Mouse (Mus musculus) frontal cortex, adult (tissue): ENCODE measurements around the gene Plekhb1.

Experiments
- ATAC-seq: cut with Nextera tagmentation; 2 replicates; pipeline ENCODE4 v1.9.2; 2017; ENCODE audit warnings: mild to moderate bottlenecking, moderate library complexity, mixed read lengths; ENCODE audit not compliant: low TSS enrichment

Plekhb1 gene

GRCm38 (mm10) chr7:100662231-100662630 lies at the start of gene Plekhb1:
Gene Plekhb1, minus strand, starts transcription at chr7:100662414.
- no peak for ATAC-seq

GRCm38 (mm10) chr7:100706883-100707480 lies 44.8 kb upstream of the Plekhb1 start:
- ATAC-seq: no peak; the same call in 1 of the 2 replicates

GRCm38 (mm10) chr7:100706143-100706841 lies 44.1 kb upstream of the Plekhb1 start, which contains the start of gene Fam168a:
Gene Fam168a, plus strand, starts transcription at chr7:100706635.
- peak; percentile 96 for ATAC-seq

- ATAC-seq: no peak
Measured at GRCm38 (mm10) chr7:100699771-100700770, 37.9 kb upstream of the Plekhb1 start.

- ATAC-seq: no peak
Measured at GRCm38 (mm10) chr7:100693199-100693598, 31.0 kb upstream of the Plekhb1 start.

DNA sequence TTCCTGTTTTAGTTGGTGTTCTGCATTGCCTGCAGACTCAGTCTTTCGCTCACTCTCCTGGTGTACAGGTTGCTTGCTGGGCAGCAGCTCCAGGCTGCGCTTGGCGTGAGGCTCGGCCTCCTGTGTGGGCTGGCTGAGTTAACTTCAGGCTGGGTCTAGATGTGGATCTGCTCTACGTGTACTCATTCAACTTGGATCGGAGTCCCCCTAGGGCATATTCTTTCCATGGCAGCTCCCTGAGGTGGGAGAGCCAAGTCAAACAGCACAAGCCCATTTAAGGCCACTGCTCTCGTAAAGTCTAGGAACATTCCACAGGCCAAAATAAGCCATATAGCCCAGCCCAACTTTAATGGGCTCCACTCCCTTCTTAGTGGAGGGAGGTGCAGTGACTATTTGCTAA lies 26.3 kb upstream of the Plekhb1 start:
- ATAC-seq: no peak

DNA sequence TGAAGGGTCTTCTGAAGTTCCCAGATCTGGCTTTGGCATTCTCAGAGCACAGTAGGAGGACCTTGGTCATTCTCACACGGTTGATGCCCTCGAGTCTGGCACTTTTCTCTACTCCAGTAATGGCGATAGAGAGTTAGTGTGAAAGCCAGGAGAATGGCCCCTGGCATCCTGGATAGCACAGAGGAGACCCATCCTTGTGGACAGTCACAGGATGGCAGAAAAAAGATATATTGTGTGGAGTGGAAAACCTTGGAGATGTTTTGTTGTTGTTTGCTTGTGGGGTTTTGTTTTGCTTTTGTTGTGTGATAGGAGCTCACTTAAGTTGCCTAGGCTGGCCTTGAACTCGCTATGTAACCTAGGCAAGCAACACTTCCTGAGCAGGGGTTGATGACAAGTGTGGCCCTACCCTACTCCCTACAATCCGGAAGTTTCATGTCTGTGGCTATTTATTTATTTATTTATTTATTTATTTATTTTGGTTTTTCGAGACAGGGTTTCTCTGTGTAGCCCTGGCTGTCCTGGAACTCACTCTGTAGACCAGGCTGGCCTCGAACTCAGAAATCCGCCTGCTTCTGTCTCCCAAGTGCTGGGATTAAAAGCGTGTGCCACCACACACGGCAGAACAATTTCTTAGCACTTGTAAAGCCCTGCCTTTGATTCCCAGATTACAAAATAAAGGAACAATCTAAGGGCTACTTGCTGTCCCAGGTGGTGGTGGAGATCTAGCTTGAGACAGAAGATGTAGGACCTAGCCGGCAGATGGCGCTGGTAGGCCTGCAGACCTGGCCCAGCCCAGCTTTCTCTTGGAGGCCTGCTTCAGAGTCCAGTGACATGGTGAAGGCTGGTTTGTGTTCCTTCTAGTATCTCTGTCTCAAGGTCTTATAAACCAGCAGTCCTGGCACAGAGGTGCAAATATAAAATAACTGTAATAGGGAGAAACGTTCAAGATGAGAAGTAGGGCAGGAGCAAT lies 23.1 kb upstream of the Plekhb1 start:
- ATAC-seq: peak; percentile 75; the same call in 1 of the 2 replicates

GRCm38 (mm10) chr7:100684538-100684937 lies 22.3 kb upstream of the Plekhb1 start:
- 0 out of 2 replicates have a peak, but pooled peaks have one; percentile 28 for ATAC-seq

- no peak for ATAC-seq
Measured at GRCm38 (mm10) chr7:100684081-100684480, 21.9 kb upstream of the Plekhb1 start.

DNA sequence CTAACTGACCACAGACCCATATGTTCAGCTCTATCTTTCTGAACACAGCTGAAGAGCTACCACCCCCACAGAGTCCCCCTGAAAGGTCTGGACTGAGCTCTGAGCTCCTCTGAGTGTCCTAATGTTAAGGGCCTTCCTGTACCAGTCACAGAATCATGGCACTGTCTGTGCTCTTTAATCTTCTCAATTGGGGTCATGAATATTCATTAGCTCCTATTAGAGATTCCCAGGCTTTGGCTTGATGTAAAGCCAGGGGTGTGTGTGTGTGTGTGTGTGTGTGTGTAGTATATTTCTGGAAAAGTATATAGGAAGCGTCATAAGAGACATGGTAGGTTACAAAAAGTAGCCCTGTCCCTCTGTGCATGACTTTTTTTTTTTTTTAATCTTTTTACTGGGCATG lies 21.0 kb upstream of the Plekhb1 start:
- ATAC-seq: no peak

DNA sequence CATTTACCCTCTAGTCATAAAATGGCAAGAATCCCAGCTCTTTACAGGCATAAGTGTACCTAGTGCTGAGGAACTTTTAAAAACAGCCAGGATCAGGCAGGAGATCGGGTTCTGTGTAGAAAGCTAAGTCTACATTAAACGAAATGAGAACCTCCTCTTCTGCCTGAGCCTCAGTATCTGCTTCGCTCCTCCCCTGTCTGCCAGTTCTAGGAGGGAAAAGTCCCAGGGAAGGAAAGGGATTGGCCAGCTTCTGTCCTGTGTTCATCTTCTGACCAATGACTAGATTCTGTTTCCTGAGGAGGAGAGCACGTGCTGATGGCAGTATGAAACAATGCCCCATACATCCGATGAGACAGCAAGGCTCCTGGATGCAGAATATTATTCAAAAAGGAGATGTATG lies 18.9 kb upstream of the Plekhb1 start:
- ATAC-seq: peak; percentile 81

DNA sequence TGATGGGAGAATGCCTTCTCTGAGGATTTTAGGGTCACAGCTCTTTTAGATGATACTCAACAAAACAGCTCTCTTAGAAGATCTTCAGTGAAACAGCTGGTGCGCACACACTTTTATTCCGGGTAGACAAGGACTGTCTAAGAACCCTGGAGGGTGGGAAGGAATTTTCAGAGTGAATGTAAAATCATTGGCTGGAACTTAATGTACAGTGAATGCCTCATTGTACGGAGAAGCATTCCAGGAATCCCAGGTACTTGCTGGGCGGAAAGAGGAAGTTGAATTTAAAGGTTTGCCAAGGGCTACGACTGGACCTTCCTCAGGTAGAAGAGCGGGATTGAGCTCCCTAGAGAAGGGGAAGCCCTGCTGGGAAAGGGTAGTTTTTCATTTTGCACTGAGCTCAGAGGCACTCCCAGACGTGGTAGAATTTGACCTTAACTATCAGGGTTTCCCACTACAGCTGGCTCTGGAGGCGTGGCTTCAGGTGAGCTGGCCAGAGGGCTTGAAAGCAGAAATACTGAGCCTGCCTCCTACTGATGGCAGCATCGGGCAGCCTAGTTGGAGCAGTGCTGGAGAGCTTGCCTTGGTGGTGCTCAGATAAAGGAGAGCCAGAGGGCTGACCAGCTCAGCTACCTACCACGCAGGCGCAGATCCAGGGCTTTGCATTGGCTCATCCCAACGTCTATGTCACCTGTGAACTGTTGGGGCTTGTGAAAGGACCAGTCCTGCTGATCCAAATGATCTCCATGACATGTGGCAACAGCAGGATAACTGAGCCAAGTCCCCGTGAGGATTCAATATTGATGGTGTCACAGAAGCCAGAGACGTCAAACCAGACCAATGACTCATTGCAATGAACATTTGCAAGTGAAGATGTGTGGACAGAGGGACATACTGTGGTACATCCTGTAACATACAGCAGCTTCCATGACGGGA lies 17.0 kb upstream of the Plekhb1 start:
- ATAC-seq: no peak

GRCm38 (mm10) chr7:100678052-100678451 lies 15.8 kb upstream of the Plekhb1 start:
- no peak for ATAC-seq

DNA sequence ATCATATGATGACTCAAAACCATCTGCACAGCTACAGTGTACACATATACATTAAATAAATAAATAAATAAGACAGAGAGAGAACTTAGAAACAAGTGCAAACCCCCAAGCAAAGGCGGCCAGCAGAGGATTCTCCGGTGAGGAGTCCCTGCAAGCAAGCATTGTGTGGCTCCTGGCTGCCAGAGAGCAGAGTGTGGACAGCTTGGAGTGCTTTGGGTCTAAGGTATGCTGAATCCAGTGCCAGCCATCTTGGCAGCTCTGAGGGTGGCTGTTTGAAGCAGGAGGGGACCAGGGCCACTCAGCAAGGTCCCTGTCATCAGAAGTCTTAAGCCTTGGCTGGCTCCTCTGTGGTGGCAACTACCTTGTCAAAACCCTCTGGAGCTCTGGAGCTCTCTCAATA lies 12.7 kb upstream of the Plekhb1 start:
- ATAC-seq: no peak

DNA sequence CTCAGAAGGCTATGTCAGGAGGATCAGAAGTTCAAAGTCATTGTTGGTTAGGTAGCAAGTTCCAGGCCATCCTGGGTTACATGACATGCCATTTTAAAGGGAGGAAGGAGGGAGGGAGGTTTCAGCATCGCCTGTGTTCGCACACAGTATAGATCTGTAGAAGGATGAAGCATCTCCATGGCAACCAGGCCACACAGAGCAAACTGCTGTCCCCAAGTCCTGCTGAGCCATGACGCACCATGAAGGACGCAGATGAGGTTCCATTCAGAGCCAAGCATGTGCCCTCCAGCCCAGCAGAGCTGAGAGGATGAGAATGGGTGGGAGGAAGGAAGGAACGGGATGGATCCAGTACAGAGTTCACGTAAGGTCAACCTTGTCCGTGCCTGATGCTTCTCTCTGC lies 11.2 kb upstream of the Plekhb1 start:
- no peak for ATAC-seq

- ATAC-seq: peak; percentile 85
Measured at GRCm38 (mm10) chr7:100670646-100671045, 8.4 kb upstream of the Plekhb1 start.

GRCm38 (mm10) chr7:100663729-100664304 lies 1.6 kb upstream of the Plekhb1 start:
- peak; percentile 52 for ATAC-seq

DNA sequence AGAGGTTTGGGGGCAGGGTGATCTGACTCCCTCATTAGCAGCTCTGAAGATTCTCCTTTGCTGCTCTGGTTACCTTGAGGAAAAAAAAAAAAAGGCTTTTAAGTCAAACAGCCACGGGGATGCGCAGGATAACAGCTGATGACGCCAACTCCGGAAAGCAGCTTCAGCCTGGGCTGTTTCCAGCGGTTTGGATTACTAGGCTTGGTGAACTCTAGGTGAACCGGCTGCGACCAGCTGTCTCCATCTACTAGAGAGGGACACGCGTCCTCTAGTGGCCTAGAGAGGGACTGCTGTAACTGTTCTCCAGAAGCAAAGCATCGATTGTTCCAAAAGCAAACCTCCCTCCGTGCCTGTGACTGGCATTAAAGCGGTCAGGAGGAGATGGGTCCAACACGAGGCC lies 976 bp upstream of the Plekhb1 start:
- ATAC-seq: peak; percentile 81

DNA sequence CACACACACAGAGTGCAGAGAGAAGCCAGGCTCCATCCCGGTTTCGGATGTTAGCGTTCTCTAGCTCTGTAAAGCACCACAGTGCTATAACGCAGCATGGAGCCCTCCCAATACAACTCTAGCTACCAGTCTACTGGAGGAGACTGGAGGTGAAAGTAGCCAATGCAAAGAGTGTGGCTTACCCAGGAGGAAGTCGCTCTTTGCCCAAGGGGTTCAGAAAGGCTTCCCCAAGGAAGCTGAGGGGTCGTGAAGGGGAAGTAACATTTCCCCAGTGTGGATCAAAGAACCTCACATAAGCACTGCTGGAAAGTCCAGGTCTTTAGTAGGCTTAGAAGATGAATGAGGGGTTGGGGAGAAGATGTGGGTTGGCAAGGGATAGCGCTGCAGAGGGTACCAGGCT lies 950 bp downstream of the Plekhb1 start:
- ATAC-seq: no peak
